Mouse (Mus musculus): ENCODE measurements around the gene A730015C16Rik.
A peak's percentile ranks its signal among the peaks of the same experiment; 100 is the strongest.

Gene A730015C16Rik

GRCm38 (mm10) chr4:108826643-108827042 lies 21.8 kb downstream of the A730015C16Rik start:
- no peak for DNase-seq

GRCm38 (mm10) chr4:108826096-108826495 lies 22.3 kb downstream of the A730015C16Rik start:
- no peak for DNase-seq

- DNase-seq: no peak
Measured at GRCm38 (mm10) chr4:108825677-108826076, 22.7 kb downstream of the A730015C16Rik start.

- no peak for DNase-seq
Measured at GRCm38 (mm10) chr4:108811550-108811949, 36.9 kb downstream of the A730015C16Rik start.

- no peak for DNase-seq
Measured at GRCm38 (mm10) chr4:108811142-108811541, 37.3 kb downstream of the A730015C16Rik start.

- no peak for DNase-seq
Measured at GRCm38 (mm10) chr4:108803535-108803934, 44.9 kb downstream of the A730015C16Rik start.

GRCm38 (mm10) chr4:108798083-108798830 lies 50.2 kb downstream of the A730015C16Rik start:
- DNase-seq: peak; percentile 80
